Mouse (Mus musculus) heart, embryonic 14.5 days (tissue): Measurements from ENCODE around the gene Pih1d1. TPM values are rescaled to one million over a fixed set of nuclear protein-coding genes. Genes with fewer than 3 reads are reported as not detected.

Experiments
- ATAC-seq: fragments of 200-750 bp; cut with Nextera tagmentation; 2 replicates; pipeline ENCODE4 v1.8.0; 2017; ENCODE audit warnings: low read depth, moderate TSS enrichment; ENCODE audit not compliant: insufficient number of reproducible peaks, insufficient read depth, low FRiP score
- H3K27ac ChIP-seq, 2 experiments: fragments of 200-500 bp in 1 of 2; fragments of 300-500 bp in 1 of 2; sonication (generic) in 1 of 2; replicated peaks in 1 of 2; 2 replicates each; pipeline ENCODE4 v1.5.1; 2012 to 2014; ENCODE audit warnings: low read depth in 2 of 2, low read length in 2 of 2, control low read depth in 1 of 2, mild to moderate bottlenecking in 1 of 2, mixed read lengths in 1 of 2; ENCODE audit not compliant: control insufficient read depth in 1 of 2, insufficient read depth in 1 of 2
- H3K27me3 ChIP-seq: fragments of 300-500 bp; sonication (generic); 2 replicates; pipeline ENCODE4 v1.6.1; 2014; ENCODE audit warnings: mild to moderate bottlenecking, low read length, control low read depth; ENCODE audit not compliant: control insufficient read depth, insufficient read depth
- H3K36me3 ChIP-seq: fragments of 300-500 bp; sonication (generic); 2 replicates; pipeline ENCODE4 v1.6.1; 2014; ENCODE audit warnings: mild to moderate bottlenecking, control low read depth, low read length, mixed read lengths; ENCODE audit not compliant: control insufficient read depth, insufficient read depth
- H3K4me1 ChIP-seq, 2 experiments: fragments of 200-500 bp in 1 of 2; fragments of 300-500 bp in 1 of 2; sonication (generic) in 1 of 2; 2 replicates each; pipeline ENCODE4 v1.6.1; 2012 to 2014; ENCODE audit warnings: low read length in 2 of 2, control low read depth in 1 of 2, mixed read lengths in 1 of 2; ENCODE audit not compliant: control insufficient read depth in 2 of 2, insufficient read depth in 2 of 2
- H3K4me2 ChIP-seq: fragments of 300-500 bp; sonication (generic); 2 replicates; pipeline ENCODE4 v1.6.1; 2014; ENCODE audit warnings: mild to moderate bottlenecking, low read length
- H3K4me3 ChIP-seq, 2 experiments: fragments of 200-500 bp in 1 of 2; fragments of 300-500 bp in 1 of 2; sonication (generic) in 1 of 2; 2 replicates each; pipeline ENCODE4 v1.5.1; 2012 to 2014; ENCODE audit warnings: low read length in 2 of 2, mild to moderate bottlenecking in 2 of 2, control low read depth in 1 of 2, low read depth in 1 of 2, moderate library complexity in 1 of 2; ENCODE audit not compliant: control insufficient read depth in 1 of 2, insufficient read depth in 1 of 2
- H3K9ac ChIP-seq: fragments of 300-500 bp; sonication (generic); 2 replicates; pipeline ENCODE4 v1.6.1; 2014; ENCODE audit warnings: mild to moderate bottlenecking, low read length
- H3K9me3 ChIP-seq: fragments of 300-500 bp; sonication (generic); 2 replicates; pipeline ENCODE4 v1.6.1; 2016; ENCODE audit warnings: low read length, control low read depth; ENCODE audit not compliant: control insufficient read depth
- WGBS: fragments of 180-500 bp; shearing (Covaris S2); extraction: QIAGEN DNeasy Blood & Tissue Kit; methylation state at CpG from one replicate; pipeline ENCODE4 v1.1.7; 2014; 5-methylcytosine and 5-hydroxymethylcytosine counted together
- polyA plus RNA-seq: library from polyadenylated mRNA; unstranded; fragments of >200 nt; fragmentation: Nextera tagmentation; extraction: Ambion mirVana; gene quantifications from 2 replicates; pipeline ENCODE4 v1.2.1, GENCODE M21; 2014

Gene Pih1d1
- polyA plus RNA-seq, 1 experiment from 2014 or later, result 94.5 TPM

DNA sequence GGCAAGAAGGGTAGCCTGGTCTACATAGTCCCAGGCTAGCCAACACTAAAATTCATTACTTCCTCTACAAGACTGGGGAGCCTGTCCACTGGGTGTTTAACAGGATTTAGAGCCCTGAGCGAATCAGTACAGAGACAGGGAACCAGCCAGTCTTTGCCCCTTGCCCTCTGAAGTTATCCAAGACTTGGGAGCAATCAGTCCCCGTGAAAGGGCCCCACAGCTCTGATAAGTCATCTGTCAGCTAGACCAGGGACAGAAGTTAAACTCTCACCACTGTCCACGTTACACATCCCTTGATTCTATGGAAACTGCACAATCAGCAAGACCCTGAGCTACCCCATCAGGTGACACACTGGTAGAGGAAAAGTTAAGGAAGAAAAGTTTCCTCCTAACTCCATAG is 41.6 kb upstream of the Pih1d1 start:
- Histone ChIP-seq H3K27ac (no peak overlapping the region), H3K9ac (no peak overlapping the region), H3K4me1 (peaks cover 4 to 8% of the 10 kb centered on the region in 2 experiments; a peak in 3 of 4 replicates), H3K27me3 (no peaks in the 10 kb centered on the region), H3K9me3 (no peaks in the 10 kb centered on the region), H3K36me3 (no peaks in the 10 kb centered on the region), H3K4me2 (no peak overlapping the region), H3K4me3 (no peak overlapping the region)
- WGBS, result 51% methylated on average over 3 of the region's 3 CpGs
- no peak for ATAC-seq

DNA sequence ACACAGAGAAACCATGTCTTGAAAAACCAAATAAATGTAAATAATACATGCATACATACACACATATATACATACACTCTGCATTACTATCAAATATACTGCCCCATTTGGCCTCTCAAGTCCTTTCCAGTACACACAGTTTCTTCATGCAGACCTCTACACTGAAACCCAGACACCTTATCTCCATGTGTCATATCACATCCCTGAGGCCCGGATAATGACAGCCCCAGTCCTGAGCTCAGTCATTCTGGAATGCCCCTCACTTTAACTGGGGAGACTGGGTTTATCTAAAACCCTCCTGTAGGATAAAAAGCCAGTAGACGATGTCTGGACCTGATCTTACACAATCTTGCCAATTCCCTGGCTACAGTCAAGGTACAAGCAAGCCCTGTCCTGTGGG is 40.6 kb upstream of the Pih1d1 start:
- Histone ChIP-seq H3K4me3 (no peak overlapping the region), H3K27ac (peak overlapping the region; percentile 28 to 63; a peak in 2 of 4 replicates), H3K9me3 (no peaks in the 10 kb centered on the region), H3K27me3 (no peaks in the 10 kb centered on the region), H3K36me3 (peaks cover 8% of the 10 kb centered on the region; the same call in 1 of the 2 replicates), H3K4me2 (no peak overlapping the region), H3K4me1 (peaks cover 6 to 8% of the 10 kb centered on the region in 2 experiments; a peak in 3 of 4 replicates), H3K9ac (no peak overlapping the region)
- 13% methylated on average over 2 of the region's 2 CpGs for WGBS
- ATAC-seq, result no peak

DNA sequence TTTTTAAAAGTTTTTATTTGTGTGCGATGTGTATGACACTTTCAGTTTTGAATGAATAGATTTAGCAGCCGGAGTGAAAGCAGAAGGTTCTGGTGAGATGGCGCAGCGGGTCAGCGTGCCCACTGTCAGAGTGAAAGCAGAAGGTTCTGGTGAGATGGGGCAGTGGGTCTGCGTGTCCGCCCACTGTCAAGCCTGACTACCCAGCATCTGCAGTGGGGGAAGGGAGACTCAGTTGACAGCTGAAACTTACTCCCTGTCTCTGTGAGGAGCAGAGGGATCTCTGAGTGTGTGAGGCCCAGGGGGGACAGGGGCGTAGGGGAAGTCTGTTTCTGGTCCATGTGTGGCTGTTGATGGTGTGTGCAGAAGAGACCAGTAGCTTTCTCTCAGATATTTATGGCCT is 36.5 kb upstream of the Pih1d1 start:
- Histone ChIP-seq H3K27me3 (no peaks in the 10 kb centered on the region), H3K9me3 (no peaks in the 10 kb centered on the region), H3K36me3 (peaks cover 47% of the 10 kb centered on the region), H3K4me1 (peaks cover 6 to 18% of the 10 kb centered on the region in 2 experiments; a peak in 3 of 4 replicates), H3K9ac (no peak overlapping the region), H3K4me2 (no peak overlapping the region), H3K27ac (no peak overlapping the region), H3K4me3 (no peak overlapping the region)
- ATAC-seq, result no peak
- 78% methylated on average over 8 of the region's 8 CpGs for WGBS

DNA sequence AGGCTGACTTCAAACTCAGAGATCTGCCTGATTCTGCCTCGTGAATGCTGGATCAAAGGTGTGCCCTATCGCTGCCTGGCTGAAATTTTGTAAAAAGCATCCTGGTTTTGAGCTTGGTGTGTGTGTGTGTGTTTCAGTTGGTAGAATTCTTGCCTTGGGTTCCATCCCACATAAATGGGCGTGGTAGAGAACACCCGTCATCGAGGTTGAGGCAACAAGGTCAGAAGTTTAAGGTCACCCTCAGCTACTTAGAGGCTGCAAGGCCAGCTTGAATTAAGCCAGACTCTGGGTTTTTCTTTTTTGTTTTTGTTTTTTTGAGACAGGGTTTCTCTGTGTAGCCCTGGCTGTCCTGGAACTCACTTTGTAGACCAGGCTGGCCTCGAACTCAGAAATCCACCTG is 35.8 kb upstream of the Pih1d1 start:
- Histone ChIP-seq H3K27ac (no peak overlapping the region), H3K4me1 (peaks cover 10 to 24% of the 10 kb centered on the region in 2 experiments), H3K4me2 (no peak overlapping the region), H3K4me3 (no peak overlapping the region), H3K36me3 (peaks cover 54% of the 10 kb centered on the region), H3K9ac (no peak overlapping the region), H3K27me3 (no peaks in the 10 kb centered on the region), H3K9me3 (no peaks in the 10 kb centered on the region)
- WGBS, result 87% methylated on average over 6 of the region's 6 CpGs
- ATAC-seq, result no peak

DNA sequence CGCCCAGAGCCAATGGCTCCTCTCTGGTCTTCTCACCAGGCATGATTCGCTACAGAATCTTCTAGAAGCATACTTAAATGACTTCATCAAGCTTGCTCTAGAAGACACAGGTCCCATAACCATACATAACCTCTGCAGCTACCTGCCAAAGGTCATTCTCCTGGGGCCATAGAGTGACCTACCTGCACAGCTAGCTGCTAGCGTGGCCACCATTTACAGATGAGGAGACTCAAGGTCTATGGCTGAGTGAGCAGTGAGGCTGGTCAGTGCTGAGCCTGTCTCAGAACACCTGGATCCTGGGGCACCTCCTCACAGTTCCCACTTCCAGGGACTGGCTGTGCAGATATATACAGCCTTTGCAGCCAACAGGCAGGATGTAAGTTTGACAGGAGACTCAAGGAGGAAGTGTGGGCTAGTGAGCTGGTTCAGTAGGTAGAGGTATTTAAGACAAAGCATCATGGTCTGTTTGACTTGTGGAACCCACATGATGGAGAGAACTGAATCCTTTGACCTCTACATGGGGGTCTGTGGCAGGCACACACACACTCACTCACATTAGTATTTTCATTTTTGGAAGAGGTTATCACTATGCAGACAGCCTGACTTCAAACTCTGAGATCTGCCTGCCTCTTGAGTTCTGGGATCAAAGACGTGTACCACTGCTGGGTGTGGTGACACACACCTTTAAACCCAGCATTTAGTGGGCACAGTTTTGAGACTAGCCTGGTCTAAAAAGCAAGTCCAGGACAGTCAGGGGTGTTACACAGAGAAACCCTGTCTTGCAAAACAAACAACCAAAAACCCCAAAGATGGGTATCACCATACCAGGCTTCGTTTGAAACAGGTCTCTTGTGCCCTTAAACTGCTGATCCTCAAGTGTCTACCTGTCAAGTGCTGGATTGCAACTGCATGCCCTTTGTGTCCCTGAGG is 34.1 kb upstream of the Pih1d1 start:
- ATAC-seq, result no peak
- Histone ChIP-seq H3K27me3 (no peaks in the 10 kb centered on the region), H3K9me3 (no peaks in the 10 kb centered on the region), H3K4me2 (no peak overlapping the region), H3K4me3 (no peak overlapping the region), H3K36me3 (peaks cover 58% of the 10 kb centered on the region), H3K4me1 (peaks cover 10 to 21% of the 10 kb centered on the region in 2 experiments), H3K27ac (no peak overlapping the region), H3K9ac (no peak overlapping the region)
- 75% methylated on average over 5 of the region's 5 CpGs for WGBS

DNA sequence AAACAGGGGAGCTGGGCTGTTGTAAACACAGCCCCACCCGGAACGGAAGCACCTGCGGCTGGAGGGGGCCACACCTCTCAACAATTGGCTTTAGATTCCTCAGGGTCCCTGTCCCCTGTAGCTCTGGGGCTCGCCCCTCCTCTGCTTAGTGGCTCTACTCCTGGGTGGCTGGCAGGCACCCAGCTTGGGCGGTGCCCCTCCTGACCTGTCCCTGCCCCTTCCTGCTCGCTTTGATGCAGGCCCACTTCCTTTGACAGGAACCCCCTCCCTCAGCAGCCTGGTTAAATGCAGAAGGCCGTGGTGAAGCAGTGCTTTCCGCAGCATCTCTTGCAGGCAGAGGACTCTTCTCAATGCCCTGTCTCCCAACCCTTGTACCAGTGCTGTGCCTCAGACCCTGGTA is 32.7 kb upstream of the Pih1d1 start:
- peak overlapping the region; percentile 52 for H3K9ac ChIP-seq
- peaks cover 11 to 21% of the 10 kb centered on the region in 2 experiments for H3K4me1 ChIP-seq
- no peaks in the 10 kb centered on the region for H3K27me3 ChIP-seq
- H3K4me2 ChIP-seq, result 0 out of 2 replicates have a peak overlapping the region, but pooled peaks have one; percentile 4
- H3K4me3 ChIP-seq, result no peak overlapping the region
- H3K36me3 ChIP-seq, result peaks cover 71% of the 10 kb centered on the region
- no peak for ATAC-seq
- 47% methylated on average over 8 of the region's 8 CpGs for WGBS
- peak overlapping the region in 1 of 2 experiments; percentile 33; a peak in 2 of 4 replicates for H3K27ac ChIP-seq
- no peaks in the 10 kb centered on the region for H3K9me3 ChIP-seq

DNA sequence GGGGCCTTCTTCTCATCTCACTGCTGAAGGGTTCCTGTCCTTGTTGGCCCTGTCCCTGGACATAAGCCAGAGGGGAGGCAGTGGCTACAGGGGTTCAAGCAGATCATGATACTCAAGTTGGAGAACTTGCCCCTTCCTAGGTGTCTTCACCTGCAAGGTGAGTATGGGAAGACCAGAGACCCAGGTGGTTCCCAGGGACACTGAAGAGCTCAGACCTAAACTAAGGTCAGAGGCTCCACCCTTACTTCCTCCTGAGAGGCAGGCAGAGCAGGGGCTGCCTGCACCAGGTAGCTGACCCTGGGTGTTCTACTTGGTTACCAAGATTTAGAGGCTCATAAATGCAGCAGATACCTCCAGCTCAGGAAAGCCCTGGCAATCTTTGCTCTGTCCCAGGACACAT is 32.1 kb upstream of the Pih1d1 start:
- H3K4me1 ChIP-seq, result peaks cover 16 to 27% of the 10 kb centered on the region in 2 experiments
- H3K36me3 ChIP-seq, result peaks cover 77% of the 10 kb centered on the region
- no peak for ATAC-seq
- no peaks in the 10 kb centered on the region for H3K9me3 ChIP-seq
- H3K27me3 ChIP-seq, result no peaks in the 10 kb centered on the region
- H3K4me3 ChIP-seq, result no peak overlapping the region
- peak overlapping the region in 1 of 2 experiments; percentile 33; a peak in 2 of 4 replicates for H3K27ac ChIP-seq
- peak overlapping the region; percentile 4; the same call in 1 of the 2 replicates for H3K4me2 ChIP-seq
- H3K9ac ChIP-seq, result peak overlapping the region; percentile 52
